Mouse (Mus musculus) lung, adult 2 months (tissue): ENCODE results near the gene Gabarap.

Experiments
- CTCF ChIP-seq: fragments of 200-500 bp; IDR thresholded peaks from 2 replicates; pipeline ENCODE4 v1.5.1; 2011; ENCODE audit warnings: mild to moderate bottlenecking, low read length, control low read depth; ENCODE audit not compliant: insufficient read depth
- POLR2A ChIP-seq: fragments of 200-500 bp; IDR thresholded peaks from 2 replicates; pipeline ENCODE4 v1.6.1; 2011; ENCODE audit warnings: low read depth, mild to moderate bottlenecking, control low read depth, low read length, borderline replicate concordance; ENCODE audit errors: extremely low read depth

GRCm38 (mm10) chr11:69999666-70000065 is 8.7 kb downstream of the Gabarap start:
- TF ChIP-seq CTCF (no peak), POLR2A (no peak)
